Mouse (Mus musculus) forebrain, embryonic 12.5 days (tissue): ENCODE data around the gene Pitx1. TPM values are rescaled to one million over a fixed set of nuclear protein-coding genes. Genes with fewer than 3 reads are reported as not detected.

Experiments
- ATAC-seq: fragments of 200-750 bp; cut with Nextera tagmentation; 2 replicates; pipeline ENCODE4 v1.8.0; 2017; ENCODE audit warnings: moderate TSS enrichment; ENCODE audit not compliant: low FRiP score
- H3K27ac ChIP-seq: fragments of 300-500 bp; sonication (generic); 2 replicates; pipeline ENCODE4 v1.5.1; 2016; ENCODE audit warnings: mild to moderate bottlenecking
- H3K27me3 ChIP-seq: fragments of 300-500 bp; sonication (generic); 2 replicates; pipeline ENCODE4 v1.6.1; 2016; ENCODE audit warnings: mild to moderate bottlenecking
- H3K36me3 ChIP-seq: fragments of 300-500 bp; sonication (generic); replicated peaks from 2 replicates; pipeline ENCODE4 v1.6.1; 2016; ENCODE audit warnings: mild to moderate bottlenecking
- H3K4me1 ChIP-seq: fragments of 300-500 bp; sonication (generic); 2 replicates; pipeline ENCODE4 v1.6.1; 2016
- H3K4me2 ChIP-seq: fragments of 300-500 bp; sonication (generic); 2 replicates; pipeline ENCODE4 v1.6.1; 2016; ENCODE audit warnings: mild to moderate bottlenecking, moderate library complexity
- H3K4me3 ChIP-seq: fragments of 300-500 bp; sonication (generic); replicated peaks from 2 replicates; pipeline ENCODE4 v1.5.1; 2016; ENCODE audit warnings: mild to moderate bottlenecking
- H3K9ac ChIP-seq: fragments of 300-500 bp; sonication (generic); 2 replicates; pipeline ENCODE4 v1.6.1; 2016; ENCODE audit warnings: mild to moderate bottlenecking
- H3K9me3 ChIP-seq: fragments of 300-500 bp; sonication (generic); 2 replicates; pipeline ENCODE4 v1.6.1; 2016
- WGBS: fragments of 180-500 bp; shearing (Covaris S2); methylation state at CpG from one replicate; pipeline ENCODE4 v1.1.7; 2016; 5-methylcytosine and 5-hydroxymethylcytosine counted together
- polyA plus RNA-seq: library from polyadenylated mRNA; unstranded; fragments of >200 nt; fragmentation: Nextera tagmentation; extraction: Ambion mirVana; gene quantifications from 2 replicates; pipeline ENCODE4 v1.2.1, GENCODE M21; 2016

Pitx1 gene
- polyA plus RNA-seq, 1 experiment from 2014 or later: 2.8 TPM

GRCm38 (mm10) chr13:55829018-55829655 lies 6.9 kb downstream of the Pitx1 start:
- no peak for ATAC-seq
- Histone ChIP-seq H3K4me3 (no peak overlapping the region), H3K4me1 (peaks cover 42% of the 10 kb centered on the region), H3K27me3 (peaks cover 92% of the 10 kb centered on the region), H3K27ac (no peak overlapping the region), H3K4me2 (no peak overlapping the region), H3K36me3 (no peaks in the 10 kb centered on the region), H3K9me3 (no peaks in the 10 kb centered on the region), H3K9ac (no peak overlapping the region)
- WGBS: under 1% methylated on average over 12 of the region's 12 CpGs

DNA sequence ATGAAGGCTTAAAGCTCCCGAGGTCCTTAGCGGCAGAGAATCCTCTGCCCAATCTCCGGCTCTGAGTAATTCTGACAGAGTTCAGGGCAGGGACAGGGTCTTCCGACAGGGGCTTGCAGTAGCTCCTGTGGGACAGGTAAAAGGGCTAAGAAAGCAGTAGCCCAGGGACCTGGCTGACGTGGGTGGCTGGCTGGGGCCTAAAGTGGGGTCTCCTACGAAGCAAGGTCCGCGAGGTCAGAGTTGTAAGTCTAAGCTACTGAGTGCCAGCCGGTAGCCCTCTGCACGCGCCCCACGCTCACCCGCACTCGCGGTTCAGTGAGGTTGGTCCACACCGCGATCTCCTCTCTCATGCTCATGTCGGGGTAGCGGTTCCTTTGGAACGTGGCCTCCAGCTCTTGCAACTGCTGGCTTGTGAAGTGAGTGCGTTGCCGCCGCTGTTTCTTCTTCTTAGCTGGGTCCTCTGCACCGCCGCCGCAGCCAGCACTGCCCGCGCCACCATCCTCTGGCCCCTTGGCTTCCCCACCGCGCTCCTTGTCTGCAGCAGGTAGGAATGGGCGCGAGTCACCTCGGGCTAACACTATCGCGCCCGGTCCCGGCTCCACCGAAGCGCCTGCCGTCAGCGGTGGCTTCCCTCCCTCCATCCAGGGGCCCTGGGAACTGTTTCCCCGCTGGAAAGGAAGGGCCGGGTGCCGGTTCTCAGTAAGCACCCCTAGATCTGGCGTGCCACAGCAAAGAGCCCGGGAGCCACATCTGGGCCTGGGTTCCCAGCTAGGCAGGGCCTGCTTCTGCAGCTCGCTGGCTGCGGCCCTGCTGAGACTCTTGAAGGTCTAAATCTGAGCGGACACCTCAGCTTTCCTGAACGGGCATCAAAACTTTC lies 7.6 kb downstream of the Pitx1 start:
- Histone ChIP-seq H3K36me3 (no peaks in the 10 kb centered on the region), H3K27ac (no peak overlapping the region), H3K9ac (no peak overlapping the region), H3K9me3 (no peaks in the 10 kb centered on the region), H3K4me1 (peaks cover 42% of the 10 kb centered on the region), H3K4me2 (0 out of 2 replicates have a peak overlapping the region, but pooled peaks have one; percentile 1), H3K4me3 (no peak overlapping the region; the same call in 1 of the 2 replicates), H3K27me3 (peaks cover 92% of the 10 kb centered on the region)
- WGBS: under 1% methylated on average over 50 of the region's 50 CpGs
- no peak for ATAC-seq

DNA sequence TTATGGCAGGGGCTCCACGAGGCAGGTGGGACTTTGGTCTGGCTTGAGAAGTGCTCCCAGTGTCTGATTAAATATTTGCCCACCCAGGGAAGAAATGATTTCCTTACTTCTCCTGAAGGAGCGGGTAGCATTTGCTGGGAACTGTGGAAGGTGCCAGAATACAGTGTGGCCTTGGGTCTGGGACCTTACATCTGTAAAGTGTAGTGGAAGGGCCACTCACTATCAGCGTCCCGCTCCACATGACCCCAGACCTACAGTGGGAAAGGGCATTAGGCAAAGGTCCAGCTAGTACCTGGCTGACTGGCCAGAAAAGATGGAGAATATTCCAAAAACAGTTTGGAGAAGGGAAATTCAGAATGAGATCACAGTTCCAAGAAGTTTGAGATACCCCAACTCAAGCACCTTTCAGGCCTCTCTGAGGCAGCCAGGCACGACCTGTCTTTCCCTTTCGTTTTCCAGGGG lies 8.3 kb downstream of the Pitx1 start:
- no peak overlapping the region for H3K4me2 ChIP-seq
- peaks cover 92% of the 10 kb centered on the region for H3K27me3 ChIP-seq
- H3K27ac ChIP-seq: no peak overlapping the region
- no peaks in the 10 kb centered on the region for H3K36me3 ChIP-seq
- H3K4me3 ChIP-seq: no peak overlapping the region
- peaks cover 42% of the 10 kb centered on the region for H3K4me1 ChIP-seq
- H3K9me3 ChIP-seq: no peaks in the 10 kb centered on the region
- ATAC-seq: no peak
- WGBS: under 1% methylated on average over 6 of the region's 6 CpGs
- H3K9ac ChIP-seq: no peak overlapping the region

DNA sequence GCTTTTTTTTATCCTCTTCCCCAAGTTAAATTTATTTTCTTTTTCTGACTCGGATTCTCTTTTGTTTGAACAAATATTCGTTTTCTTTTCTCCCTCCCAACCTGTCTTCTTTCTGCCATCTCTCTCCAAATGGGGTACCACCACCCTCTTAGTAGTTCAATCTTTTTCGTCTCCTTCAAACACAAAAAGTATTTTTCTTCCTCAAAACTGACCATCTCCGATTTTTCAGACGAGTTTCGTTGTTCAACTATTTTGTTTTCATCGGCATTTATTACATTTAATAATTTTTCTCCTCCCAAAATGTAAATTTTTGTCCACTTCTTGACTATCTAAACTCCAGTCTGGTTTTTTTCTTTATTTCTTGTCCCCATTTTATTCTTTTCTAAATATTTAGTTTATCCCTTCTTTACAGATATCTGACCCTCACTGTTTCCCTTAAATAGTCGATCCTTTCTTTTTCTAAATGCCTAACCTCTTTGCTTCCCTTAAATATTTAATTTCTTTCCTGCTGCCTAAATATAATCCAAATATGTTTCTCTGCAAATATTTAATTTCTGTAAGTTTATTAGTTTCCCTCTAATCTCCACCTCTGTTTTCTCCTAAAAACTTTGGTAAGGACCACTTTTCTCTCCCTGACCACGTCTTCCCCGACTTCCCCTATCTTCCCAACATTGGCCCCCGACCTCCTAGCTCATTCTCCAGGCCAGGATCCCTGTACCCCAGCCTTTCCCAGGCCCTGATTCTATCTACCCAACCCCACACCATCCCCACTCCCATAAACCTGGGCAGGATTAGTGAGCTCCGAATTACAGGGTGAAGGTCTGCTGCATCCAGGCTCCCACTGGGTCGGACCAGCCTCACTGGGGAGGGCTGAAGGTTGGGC lies 9.0 kb downstream of the Pitx1 start:
- Histone ChIP-seq H3K4me2 (no peak overlapping the region), H3K27me3 (peaks cover 92% of the 10 kb centered on the region), H3K4me3 (no peak overlapping the region), H3K9me3 (no peaks in the 10 kb centered on the region), H3K4me1 (peaks cover 42% of the 10 kb centered on the region), H3K27ac (no peak overlapping the region), H3K36me3 (no peaks in the 10 kb centered on the region), H3K9ac (no peak overlapping the region)
- 4% methylated on average over 13 of the region's 13 CpGs for WGBS
- no peak for ATAC-seq

- H3K9ac ChIP-seq: no peak overlapping the region
- no peaks in the 10 kb centered on the region for H3K9me3 ChIP-seq
- no peak overlapping the region for H3K4me2 ChIP-seq
- H3K27ac ChIP-seq: no peak overlapping the region
- no peaks in the 10 kb centered on the region for H3K36me3 ChIP-seq
- peaks cover 92% of the 10 kb centered on the region for H3K27me3 ChIP-seq
- H3K4me1 ChIP-seq: peaks cover 35% of the 10 kb centered on the region
- ATAC-seq: no peak
- under 1% methylated on average over 56 of the region's 56 CpGs for WGBS
- H3K4me3 ChIP-seq: 0 out of 2 replicates have a peak overlapping the region, but pooled peaks have one; percentile 5
Observed at GRCm38 (mm10) chr13:55826008-55826671, 9.9 kb downstream of the Pitx1 start.

- under 1% methylated on average over 31 of the region's 32 CpGs for WGBS
- ATAC-seq: no peak
- peaks cover 26% of the 10 kb centered on the region for H3K4me1 ChIP-seq
- H3K36me3 ChIP-seq: no peaks in the 10 kb centered on the region
- no peak overlapping the region for H3K27ac ChIP-seq
- H3K4me2 ChIP-seq: no peak overlapping the region
- H3K9me3 ChIP-seq: no peaks in the 10 kb centered on the region
- H3K27me3 ChIP-seq: peaks cover 92% of the 10 kb centered on the region
- H3K4me3 ChIP-seq: no peak overlapping the region
- H3K9ac ChIP-seq: no peak overlapping the region
Observed at GRCm38 (mm10) chr13:55825245-55825681, 10.7 kb downstream of the Pitx1 start.

DNA sequence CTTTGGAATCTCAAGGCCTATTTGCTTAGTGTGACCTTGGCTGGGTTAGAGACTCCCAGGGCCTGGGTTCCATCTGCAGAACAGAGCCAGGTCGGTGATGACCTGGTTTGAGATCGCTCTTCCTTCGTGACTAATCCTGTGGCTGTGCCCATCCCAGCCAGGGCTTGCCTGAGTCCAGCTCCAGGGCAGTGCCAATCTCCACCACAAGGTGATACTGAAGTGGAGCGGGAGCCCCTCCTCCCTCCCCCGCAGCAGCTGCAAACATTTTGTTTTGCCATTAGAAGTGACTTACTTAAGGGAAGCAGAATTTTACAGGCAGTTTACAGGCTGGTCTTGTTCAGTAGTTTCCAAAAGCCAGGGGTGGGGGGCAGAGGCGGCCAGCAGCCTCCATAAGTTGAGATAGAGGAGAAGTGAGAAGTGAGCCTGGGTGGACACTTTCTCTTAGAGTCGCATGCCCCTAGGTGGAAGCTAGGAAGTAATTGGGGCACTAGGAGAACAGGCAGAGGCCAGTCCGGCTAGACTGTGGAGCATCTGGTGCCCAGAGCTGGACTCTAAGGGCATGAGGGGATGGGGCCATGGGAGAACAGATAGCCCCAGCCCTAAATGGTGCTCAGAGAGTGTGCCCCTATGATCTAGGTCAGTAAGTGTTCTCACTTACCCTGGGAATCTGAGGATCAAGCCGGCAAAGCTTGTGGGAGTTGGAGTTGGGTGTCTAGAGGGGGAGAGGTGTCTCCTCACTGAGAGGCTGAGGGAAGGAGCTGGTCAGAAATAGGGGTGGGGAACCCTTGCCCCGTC lies 11.6 kb downstream of the Pitx1 start:
- no peak overlapping the region for H3K4me3 ChIP-seq
- 6% methylated on average over 10 of the region's 10 CpGs for WGBS
- no peak overlapping the region for H3K27ac ChIP-seq
- peaks cover 21% of the 10 kb centered on the region for H3K4me1 ChIP-seq
- H3K9ac ChIP-seq: no peak overlapping the region
- peaks cover 95% of the 10 kb centered on the region for H3K27me3 ChIP-seq
- no peaks in the 10 kb centered on the region for H3K36me3 ChIP-seq
- no peaks in the 10 kb centered on the region for H3K9me3 ChIP-seq
- H3K4me2 ChIP-seq: no peak overlapping the region
- ATAC-seq: no peak

GRCm38 (mm10) chr13:55822499-55822898 lies 13.5 kb downstream of the Pitx1 start:
- Histone ChIP-seq H3K4me2 (no peak overlapping the region), H3K9ac (no peak overlapping the region), H3K36me3 (no peaks in the 10 kb centered on the region), H3K4me1 (peaks cover 13% of the 10 kb centered on the region), H3K9me3 (no peaks in the 10 kb centered on the region), H3K27me3 (peaks cover 81% of the 10 kb centered on the region), H3K27ac (no peak overlapping the region), H3K4me3 (no peak overlapping the region)
- 55% methylated on average over 5 of the region's 5 CpGs for WGBS
- no peak for ATAC-seq

DNA sequence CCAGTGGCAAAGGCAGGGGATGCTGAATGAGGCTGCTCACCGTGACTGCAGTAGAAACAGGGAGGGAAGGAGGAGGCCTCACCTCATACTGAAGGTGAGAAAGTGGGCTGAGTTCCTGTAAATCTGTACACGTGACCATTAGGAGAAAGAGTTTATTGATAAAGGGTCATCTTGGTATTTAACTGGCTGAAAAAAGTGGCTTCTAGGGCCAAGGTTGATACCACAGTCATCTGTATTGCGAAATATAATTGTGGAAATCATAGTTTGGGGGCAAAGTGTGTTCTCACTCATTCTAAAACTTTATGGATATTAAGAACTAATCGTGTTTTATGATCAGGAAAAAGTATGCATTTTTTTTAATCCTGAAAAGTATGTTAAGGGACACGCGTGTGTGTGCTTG lies 21.2 kb downstream of the Pitx1 start:
- Histone ChIP-seq H3K36me3 (no peaks in the 10 kb centered on the region), H3K27me3 (peaks cover 15% of the 10 kb centered on the region), H3K4me3 (no peak overlapping the region), H3K27ac (no peak overlapping the region), H3K4me1 (no peaks in the 10 kb centered on the region), H3K9me3 (no peaks in the 10 kb centered on the region), H3K9ac (no peak overlapping the region), H3K4me2 (no peak overlapping the region)
- ATAC-seq: no peak
- WGBS: 85% methylated on average over 6 of the region's 6 CpGs

GRCm38 (mm10) chr13:55813490-55814016 lies 22.4 kb downstream of the Pitx1 start:
- H3K27ac ChIP-seq: no peak overlapping the region
- WGBS: 62% methylated on average over 5 of the region's 5 CpGs
- no peak for ATAC-seq

GRCm38 (mm10) chr13:55810947-55811346 lies 25.0 kb downstream of the Pitx1 start:
- Histone ChIP-seq H3K4me2 (no peak overlapping the region), H3K27me3 (peaks cover 4% of the 10 kb centered on the region; the same call in 1 of the 2 replicates), H3K27ac (no peak overlapping the region), H3K9me3 (no peaks in the 10 kb centered on the region), H3K36me3 (no peaks in the 10 kb centered on the region), H3K4me1 (no peaks in the 10 kb centered on the region), H3K9ac (no peak overlapping the region), H3K4me3 (no peak overlapping the region)
- ATAC-seq: no peak
- 75% methylated on average over 5 of the region's 5 CpGs for WGBS

More at GRCm38 (mm10) chr13:55813490-55814016, 22.4 kb downstream of the Pitx1 start:
- no peak overlapping the region for H3K4me3 ChIP-seq
- no peaks in the 10 kb centered on the region for H3K9me3 ChIP-seq
- no peak overlapping the region for H3K9ac ChIP-seq
- H3K4me2 ChIP-seq: no peak overlapping the region
- no peaks in the 10 kb centered on the region for H3K36me3 ChIP-seq
- H3K27me3 ChIP-seq: peaks cover 10% of the 10 kb centered on the region
- no peaks in the 10 kb centered on the region for H3K4me1 ChIP-seq
